Mouse (Mus musculus) gastrocnemius, adult 2 months (tissue): ENCODE data around the gene Cdc42. TPM values are rescaled to one million over a fixed set of nuclear protein-coding genes. Genes with fewer than 3 reads are reported as not detected.

Experiments
- DNase-seq: peaks from one replicate; pipeline ENCODE4 v3.0.0; 2022
- H3K27ac ChIP-seq: fragments of 200-600 bp; 2 replicates; pipeline ENCODE4 v1.8.1; 2022; ENCODE audit warnings: mild to moderate bottlenecking
- H3K4me3 ChIP-seq: fragments of 200-600 bp; 2 replicates; pipeline ENCODE4 v1.8.1; 2022; ENCODE audit warnings: mild to moderate bottlenecking, moderate library complexity
- CTCF ChIP-seq: fragments of 200-600 bp; IDR thresholded peaks from 2 replicates; pipeline ENCODE4 v1.8.1; 2022; ENCODE audit warnings: antibody characterized with exemption, mild to moderate bottlenecking, moderate library complexity
- intact Hi-C: fragments of 180-260 bp; cut with DNase I; formaldehyde crosslinking; loops from one replicate; pipeline ENCODE4 v1.15.1; 2025
- total RNA-seq, 2 experiments: library from RNA; stranded (reverse); gene quantifications; 2 replicates each; pipeline ENCODE4 v1.2.3; 2021

Gene Cdc42
- total RNA-seq, 2 experiments from 2014 or later = 169 to 187 TPM

DNA sequence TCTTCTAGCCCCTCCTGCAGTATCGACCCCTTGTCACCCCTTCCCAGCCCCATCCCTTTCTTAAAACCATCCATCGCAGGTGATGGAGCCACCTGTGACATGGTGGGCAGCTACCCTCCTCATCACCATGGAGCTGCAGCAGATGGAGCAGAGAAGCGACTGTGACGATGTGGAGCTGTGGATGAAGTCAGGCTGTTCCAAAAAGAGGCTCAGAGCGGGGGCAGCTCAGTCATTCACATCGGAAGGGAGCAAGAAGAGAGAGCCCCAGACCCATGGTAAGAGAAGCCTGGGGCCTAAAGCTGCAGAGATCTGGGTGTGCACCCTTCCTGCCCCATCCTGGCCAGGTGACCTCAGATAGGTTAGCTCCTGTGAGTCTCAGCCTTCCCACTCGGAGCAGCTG is 53.4 kb downstream of the Cdc42 start:
- intact Hi-C loops = no loop called here
- H3K27ac ChIP-seq = no peak overlapping the region
- no peak for TF ChIP-seq CTCF
- peak; percentile 3 for DNase-seq
- no peak overlapping the region for H3K4me3 ChIP-seq

DNA sequence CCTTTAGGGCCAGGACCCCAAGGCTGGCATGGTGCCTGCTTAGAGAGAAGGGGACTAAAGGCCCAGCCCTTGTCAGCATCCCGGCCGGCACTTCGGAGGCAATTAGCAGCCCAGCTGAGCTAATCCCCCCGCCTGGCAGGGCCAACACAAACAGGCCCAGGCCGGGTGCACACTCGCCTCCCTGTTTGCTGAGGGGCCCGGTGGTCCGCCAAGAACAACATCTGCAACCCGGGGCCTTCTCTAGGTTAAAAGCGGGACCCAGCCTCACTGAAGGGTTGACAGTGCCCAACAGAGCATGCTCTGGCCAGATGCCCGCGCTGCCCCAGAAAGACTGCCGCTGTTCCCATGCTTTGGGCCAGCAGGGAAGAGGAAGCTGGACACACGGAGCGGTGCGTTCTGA is 55.9 kb downstream of the Cdc42 start:
- intact Hi-C loops = no loop called here
- no peak for TF ChIP-seq CTCF
- Histone ChIP-seq H3K27ac (no peak overlapping the region), H3K4me3 (no peak overlapping the region)
- DNase-seq = peak; percentile 30

DNA sequence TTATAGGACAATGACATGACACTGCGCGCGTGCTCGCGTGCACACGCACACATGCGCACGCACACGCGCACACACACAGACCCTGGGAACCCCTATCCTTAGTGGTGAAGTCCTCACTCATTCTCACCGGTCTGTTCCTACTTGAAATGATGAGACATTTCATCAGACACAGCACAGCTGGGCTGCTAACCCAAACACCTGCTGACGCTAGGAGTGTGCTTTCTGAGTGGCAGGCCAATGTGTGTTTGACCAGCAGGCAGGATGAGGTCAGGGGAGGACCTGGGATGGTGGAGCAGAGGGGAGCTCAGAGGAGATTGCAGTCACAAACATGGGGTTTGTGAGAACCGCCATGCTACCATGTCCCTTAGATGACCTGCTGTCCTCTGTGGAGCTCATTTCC is 57.3 kb downstream of the Cdc42 start:
- peak; percentile 20 for DNase-seq
- no peak for TF ChIP-seq CTCF
- H3K4me3 ChIP-seq = no peak overlapping the region
- intact Hi-C loops = no loop called here
- H3K27ac ChIP-seq = no peak overlapping the region

GRCm38 (mm10) chr4:137298406-137298805 is 59.1 kb downstream of the Cdc42 start:
- peak overlapping the region; percentile 53; the same call in 1 of the 2 replicates for H3K27ac ChIP-seq
- no peak for TF ChIP-seq CTCF
- peak; percentile 61 for DNase-seq
- no peak overlapping the region for H3K4me3 ChIP-seq
- intact Hi-C loops = no loop called here

DNA sequence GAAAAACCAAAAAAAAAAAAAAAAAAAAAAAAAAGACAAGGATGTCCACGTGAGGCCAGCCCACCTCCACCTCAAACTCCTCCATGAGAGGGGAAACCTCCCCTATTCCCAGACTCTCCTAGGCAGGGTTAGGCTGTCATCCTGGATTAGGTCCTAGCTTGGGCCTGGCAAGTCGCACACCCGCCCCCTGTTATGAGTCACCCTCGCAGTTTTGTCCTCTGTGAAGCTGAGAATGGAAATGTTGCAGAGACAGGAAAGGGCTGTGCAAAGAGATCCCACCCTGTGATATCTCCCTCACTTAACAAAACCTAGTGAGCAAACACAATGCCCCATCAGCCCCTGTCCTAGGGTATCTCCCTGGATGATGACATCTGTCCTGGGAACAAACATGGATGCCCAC is 59.9 kb downstream of the Cdc42 start:
- Histone ChIP-seq H3K27ac (peak overlapping the region; percentile 53), H3K4me3 (no peak overlapping the region)
- no peak for TF ChIP-seq CTCF
- no peak for DNase-seq
- intact Hi-C loops = no loop called here

DNA sequence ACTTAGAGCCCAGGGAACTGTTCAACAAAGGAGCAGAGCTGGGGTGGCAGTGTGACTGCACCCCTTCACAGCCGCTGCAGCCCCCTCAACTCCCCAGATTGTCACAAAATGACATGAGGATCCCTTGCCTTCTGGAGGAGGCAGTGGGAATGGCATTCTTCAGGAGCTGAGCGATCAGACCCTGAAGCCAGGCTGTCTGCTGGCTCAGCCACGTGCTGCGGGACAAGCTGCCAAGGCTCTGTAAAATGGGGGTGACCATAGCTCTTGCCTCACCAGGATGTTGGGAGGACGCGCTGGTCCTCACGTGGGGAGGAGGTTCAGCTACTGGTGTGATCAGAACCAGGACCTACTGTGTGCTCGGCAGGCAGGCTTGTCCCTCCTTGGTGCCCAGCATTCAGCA is 62.6 kb downstream of the Cdc42 start:
- H3K4me3 ChIP-seq = no peak overlapping the region
- H3K27ac ChIP-seq = no peak overlapping the region
- DNase-seq = no peak
- intact Hi-C loops = no loop called here
- no peak for TF ChIP-seq CTCF

- H3K4me3 ChIP-seq = no peak overlapping the region
- no peak overlapping the region for H3K27ac ChIP-seq
- DNase-seq = no peak
- intact Hi-C loops = no loop called here
- no peak for TF ChIP-seq CTCF
Measured at GRCm38 (mm10) chr4:137294474-137294873, 63.0 kb downstream of the Cdc42 start.

- no peak for TF ChIP-seq CTCF
- H3K4me3 ChIP-seq = no peak overlapping the region
- intact Hi-C loops = no loop called here
Measured at GRCm38 (mm10) chr4:137294032-137294431, 63.5 kb downstream of the Cdc42 start.

GRCm38 (mm10) chr4:137292625-137293024 is 64.9 kb downstream of the Cdc42 start:
- Histone ChIP-seq H3K4me3 (no peak overlapping the region), H3K27ac (no peak overlapping the region)
- TF ChIP-seq CTCF = no peak
- intact Hi-C loops = no loop called here
- DNase-seq = peak; percentile 77

More at GRCm38 (mm10) chr4:137294032-137294431, 63.5 kb downstream of the Cdc42 start:
- H3K27ac ChIP-seq = no peak overlapping the region
- DNase-seq = no peak

DNA sequence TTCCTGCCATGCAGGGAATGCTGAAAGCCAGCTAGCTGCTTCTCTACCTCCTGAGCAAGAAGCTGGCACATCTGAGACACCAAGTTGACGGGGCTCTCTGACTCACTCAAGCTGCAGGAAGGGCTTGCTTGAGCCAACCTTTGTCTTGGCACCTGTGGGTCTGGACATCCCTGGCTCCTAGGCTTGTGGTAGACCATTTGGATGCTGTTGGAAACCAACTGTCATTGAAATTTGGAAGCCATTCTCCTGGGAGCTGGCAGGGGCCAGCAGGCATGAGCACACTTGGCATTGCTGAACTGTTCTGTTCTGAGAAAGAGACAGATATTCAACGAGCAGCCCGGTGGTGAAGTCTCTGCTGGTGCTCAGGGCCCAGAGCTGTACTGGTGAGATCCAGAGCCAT is 67.3 kb downstream of the Cdc42 start:
- H3K27ac ChIP-seq = no peak overlapping the region
- no peak overlapping the region for H3K4me3 ChIP-seq
- no peak for TF ChIP-seq CTCF
- DNase-seq = no peak
- intact Hi-C loops = no loop called here

DNA sequence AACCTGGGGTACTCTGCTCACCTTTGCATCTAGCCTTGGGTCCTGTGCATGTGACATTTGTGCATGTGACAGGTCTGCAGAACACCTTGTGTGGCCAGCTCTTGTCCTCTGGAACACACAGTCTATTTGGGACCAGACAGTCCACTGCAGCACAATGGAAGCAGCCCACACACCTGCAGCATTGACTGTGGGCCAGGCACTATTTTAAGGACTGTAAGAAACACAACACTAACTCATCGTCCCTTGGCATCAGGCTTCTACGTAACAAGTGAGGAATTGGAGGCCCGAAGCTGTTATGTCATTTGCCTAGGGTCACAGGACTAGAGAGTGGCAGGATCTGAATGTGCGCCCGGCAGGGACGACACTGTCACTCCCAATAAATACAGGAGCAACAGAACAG is 67.8 kb downstream of the Cdc42 start:
- no peak for TF ChIP-seq CTCF
- intact Hi-C loops = loop anchor here (5.0 kb wide), 2 partner anchors 127 to 212 kb away; no protein-coding TSS in a partner anchor
- H3K27ac ChIP-seq = no peak overlapping the region
- no peak for DNase-seq
- H3K4me3 ChIP-seq = no peak overlapping the region

DNA sequence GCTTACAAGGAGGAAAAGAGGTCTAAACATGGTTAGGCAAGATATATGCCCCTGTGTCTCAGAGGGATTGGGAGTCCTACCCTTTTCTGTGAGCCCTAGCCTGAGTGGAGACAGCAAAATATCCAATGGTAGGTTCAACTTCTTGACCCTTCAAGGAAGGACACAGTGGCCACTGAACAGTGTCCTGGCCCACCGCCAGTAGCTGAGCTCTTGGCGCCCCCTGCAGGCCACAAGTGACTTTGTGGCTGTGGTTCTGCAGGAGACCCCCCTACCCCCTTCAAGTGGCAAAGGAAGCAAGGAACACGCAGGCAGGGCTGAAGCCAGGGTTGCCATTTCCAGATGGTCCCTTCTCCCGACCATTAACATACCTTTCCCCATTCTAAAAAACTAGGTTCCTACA is 69.7 kb downstream of the Cdc42 start:
- TF ChIP-seq CTCF = peak; percentile 78
- peak; percentile 70 for DNase-seq
- intact Hi-C loops = loop anchor here (2.0 to 5.0 kb wide), 3 partner anchors 93 to 211 kb away; no protein-coding TSS in a partner anchor
- peak overlapping the region; percentile 93 for H3K27ac ChIP-seq
- no peak overlapping the region for H3K4me3 ChIP-seq

DNA sequence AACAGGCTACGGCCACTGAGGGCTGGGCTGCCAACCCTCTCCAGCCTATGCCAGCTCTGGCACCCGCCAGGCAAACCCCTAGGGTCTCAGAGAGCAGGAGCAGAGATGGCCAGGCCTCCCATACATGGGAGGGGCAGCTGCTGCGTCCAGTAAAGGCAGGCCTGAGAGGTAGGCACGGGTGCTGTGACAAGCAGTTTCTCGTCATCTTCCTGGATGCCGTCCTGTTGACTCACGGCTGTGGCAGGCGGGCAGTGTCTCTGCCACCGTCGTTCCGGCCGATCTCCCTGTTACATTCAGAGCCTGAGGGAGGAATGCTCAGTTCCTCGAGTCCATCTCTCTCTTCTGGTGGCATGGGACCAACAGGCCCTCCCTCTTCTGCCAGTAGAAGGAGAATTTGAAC is 70.3 kb downstream of the Cdc42 start:
- Histone ChIP-seq H3K4me3 (0 out of 2 replicates have a peak overlapping the region, but pooled peaks have one; percentile 3), H3K27ac (peak overlapping the region; percentile 93)
- TF ChIP-seq CTCF = no peak
- DNase-seq = peak; percentile 80
- intact Hi-C loops = loop anchor here (2.0 to 5.0 kb wide), 3 partner anchors 92 to 210 kb away; no protein-coding TSS in a partner anchor

DNA sequence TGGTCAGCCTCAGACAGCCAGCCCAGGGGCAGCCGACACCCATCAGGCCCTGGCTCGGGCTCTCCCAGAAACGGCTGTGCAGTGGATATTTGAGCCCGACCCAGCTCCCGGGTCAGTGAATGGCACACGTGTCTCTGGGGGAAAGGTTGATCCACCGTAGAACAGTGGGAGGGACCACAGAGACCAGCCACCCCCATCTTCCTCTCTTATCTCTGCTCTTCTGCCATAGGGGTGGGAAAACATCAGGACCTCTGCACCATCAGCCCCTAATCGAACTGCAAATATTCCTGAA is 70.9 kb downstream of the Cdc42 start:
- no peak for TF ChIP-seq CTCF
- intact Hi-C loops = loop anchor here (2.0 to 5.0 kb wide), 3 partner anchors 92 to 209 kb away; no protein-coding TSS in a partner anchor
- peak; percentile 83 for DNase-seq
- Histone ChIP-seq H3K27ac (peak overlapping the region; percentile 93), H3K4me3 (peak overlapping the region; percentile 28; the same call in 1 of the 2 replicates)
